Mouse (Mus musculus): Measurements from ENCODE around the gene Pepd.

DNA sequence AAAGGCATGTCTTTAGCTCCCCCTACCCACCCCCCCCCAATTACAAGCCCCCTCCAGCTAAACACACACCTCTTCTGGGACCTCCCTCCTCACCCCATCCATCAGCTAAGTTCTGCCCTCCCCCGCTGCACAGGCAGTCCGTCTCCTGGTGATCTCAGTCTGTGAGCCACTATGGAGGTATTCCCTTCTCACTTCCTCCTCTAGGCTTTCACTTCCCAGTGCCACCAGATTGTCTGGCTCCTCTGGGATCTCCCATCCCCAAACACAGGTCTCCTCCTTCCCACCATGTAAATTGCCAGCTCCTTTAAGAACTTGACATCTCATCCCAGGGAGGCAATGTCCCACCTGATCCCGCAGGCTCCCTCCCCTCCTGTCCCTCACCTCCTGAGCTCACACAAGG is 153.8 kb downstream of the Pepd start:
- no peak for TF ChIP-seq TAL1 (IDR thresholded peaks at IDR 0.05; ENCODE audit: low read length)
- no peak for TF ChIP-seq GATA1 (IDR thresholded peaks at IDR 0.05; ENCODE audit: low read length)
